In the genomic region with DNA sequence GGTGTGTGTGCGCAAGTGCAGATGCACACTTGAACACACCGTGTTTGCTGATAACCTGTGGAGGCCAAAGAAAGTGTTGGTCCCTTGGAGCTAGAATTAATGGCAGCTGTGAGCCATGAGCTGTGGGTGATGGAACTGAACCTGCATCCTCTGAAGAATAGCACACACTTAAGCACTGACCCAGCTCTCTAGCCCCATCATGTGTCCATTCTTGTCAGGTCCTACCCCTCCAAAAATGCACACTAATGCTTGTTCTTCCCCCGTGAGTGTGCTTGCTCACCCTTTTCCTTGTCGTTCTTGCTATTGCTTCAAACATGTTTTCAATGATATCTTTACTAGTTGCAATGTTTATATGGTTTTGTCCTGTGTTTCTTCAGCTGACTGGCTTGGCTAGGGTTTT, we compare ENCODE assay signal across 8 mouse cellular contexts.
A peak's percentile ranks its signal among the peaks of the same experiment; 100 is the strongest.
DNase-seq lines count a peak whose midpoint lies in the region; TF ChIP-seq lines count a peak whose summit lies in the region.

No protein-coding gene starts in this region.

- H3K27me3 ChIP-seq in midbrain, embryonic 10.5 days (ENCODE audit: low read depth, poor library complexity, severe bottlenecking), result no peaks in the 10 kb centered on the region

- no peak for TF ChIP-seq POLR2A in cortical plate, adult 2 months (IDR thresholded peaks at IDR 0.05; ENCODE audit: extremely low read depth, insufficient read depth, low read length)

- peak; percentile 48 for TF ChIP-seq CTCF in cortical plate, adult 2 months (IDR thresholded peaks at IDR 0.05; ENCODE audit: extremely low read depth, insufficient read depth, low read length)

- no peak overlapping the region for H3K4me3 ChIP-seq in cortical plate, adult 2 months (ENCODE audit: insufficient read depth, low read length)
- H3K4me3 ChIP-seq in midbrain, embryonic 10.5 days, result no peak overlapping the region

- peak; percentile 3 to 23 for DNase-seq in adrenal gland, postnatal 36 days
- DNase-seq in adrenal gland, postnatal 14 days, result no peak
- DNase-seq in ovary, postnatal 14 days (ENCODE audit: low spot score), result peak; percentile 4
- DNase-seq in ovary, postnatal 36 days (ENCODE audit: low spot score), result no peak
- DNase-seq in induced T-regulatory cell, adult 2 months (ENCODE audit: low read depth), result peak; percentile 38
- DNase-seq in midbrain, embryonic 10.5 days (ENCODE audit: low spot score), result peak; percentile 15
- DNase-seq in gastrocnemius, postnatal 10 days, result no peak

- WGBS in midbrain, embryonic 10.5 days, result 61% methylated on average over 4 of the region's 4 CpGs

- H3K27ac ChIP-seq in cortical plate, adult 2 months (ENCODE audit: insufficient read depth, low read length), result no peak overlapping the region
- H3K27ac ChIP-seq in midbrain, embryonic 10.5 days (replicated peaks), result no peak overlapping the region

- no peaks in the 10 kb centered on the region for H3K36me3 ChIP-seq in midbrain, embryonic 10.5 days

- H3K4me1 ChIP-seq in cortical plate, adult 2 months (ENCODE audit: control insufficient read depth, insufficient read depth, low read length), result no peaks in the 10 kb centered on the region
- peaks cover 5% of the 10 kb centered on the region for H3K4me1 ChIP-seq in midbrain, embryonic 10.5 days

- no peaks in the 10 kb centered on the region for H3K9me3 ChIP-seq in midbrain, embryonic 10.5 days (replicated peaks)

Comparison
In these comparisons a context has a peak if more than half of its experiments do, and no peak if none do; other contexts are left out.
1. DNase-seq: peak in adrenal gland, postnatal 36 days (2 of 2), ovary, postnatal 14 days (single experiment), induced T-regulatory cell, adult 2 months (single experiment) and midbrain, embryonic 10.5 days (single experiment); none in adrenal gland, postnatal 14 days (single experiment), ovary, postnatal 36 days (single experiment) and gastrocnemius, postnatal 10 days (single experiment).